Mouse (Mus musculus) neural tube, embryonic 12.5 days (tissue): ENCODE measurements at regions not wholly inside any gene's neighbourhood (a gene's known extent, or its start where the extent isn't known, plus 50 kb on each side); places are given as distances from the start of the nearest gene placed in this dataset.

Experiments
- ATAC-seq: fragments of 200-750 bp; cut with Nextera tagmentation; 2 replicates; pipeline ENCODE4 v1.8.0; 2017; ENCODE audit warnings: low read depth, mild to moderate bottlenecking, moderate TSS enrichment, moderate library complexity; ENCODE audit not compliant: low FRiP score
- H3K27ac ChIP-seq: fragments of 300-500 bp; sonication (generic); 2 replicates; pipeline ENCODE4 v1.5.1; 2016
- H3K27me3 ChIP-seq: fragments of 300-500 bp; sonication (generic); replicated peaks from 2 replicates; pipeline ENCODE4 v1.6.1; 2016; ENCODE audit warnings: mild to moderate bottlenecking
- H3K36me3 ChIP-seq: fragments of 300-500 bp; sonication (generic); 2 replicates; pipeline ENCODE4 v1.6.1; 2016; ENCODE audit warnings: mild to moderate bottlenecking
- H3K4me1 ChIP-seq: fragments of 300-500 bp; sonication (generic); 2 replicates; pipeline ENCODE4 v1.6.1; 2016
- H3K4me2 ChIP-seq: fragments of 300-500 bp; sonication (generic); replicated peaks from 2 replicates; pipeline ENCODE4 v1.6.1; 2016; ENCODE audit warnings: mild to moderate bottlenecking
- H3K4me3 ChIP-seq: fragments of 300-500 bp; sonication (generic); 2 replicates; pipeline ENCODE4 v1.5.1; 2016
- H3K9ac ChIP-seq: fragments of 300-500 bp; sonication (generic); 2 replicates; pipeline ENCODE4 v1.6.1; 2016; ENCODE audit warnings: mild to moderate bottlenecking
- H3K9me3 ChIP-seq: fragments of 300-500 bp; sonication (generic); 2 replicates; pipeline ENCODE4 v1.6.1; 2016; ENCODE audit warnings: mild to moderate bottlenecking
- WGBS: fragments of 180-500 bp; shearing (Covaris S2); methylation state at CpG from one replicate; pipeline ENCODE4 v1.1.7; 2016; 5-methylcytosine and 5-hydroxymethylcytosine counted together

- no peaks in the 10 kb centered on the region for H3K27me3 ChIP-seq
- no peak overlapping the region for H3K4me2 ChIP-seq
- 92% methylated on average over 1 of the region's 1 CpGs for WGBS
- H3K9me3 ChIP-seq, result no peaks in the 10 kb centered on the region
- H3K9ac ChIP-seq, result no peak overlapping the region
- H3K4me1 ChIP-seq, result no peaks in the 10 kb centered on the region
- no peak overlapping the region for H3K27ac ChIP-seq
- no peak for ATAC-seq
- no peaks in the 10 kb centered on the region for H3K36me3 ChIP-seq
- no peak overlapping the region for H3K4me3 ChIP-seq
Observed at GRCm38 (mm10) chr14:82065173-82065572, 2081.3 kb downstream of the Olfm4 start.

- ATAC-seq, result no peak
- Histone ChIP-seq H3K4me1 (no peaks in the 10 kb centered on the region), H3K4me2 (no peak overlapping the region)
Observed at GRCm38 (mm10) chr14:82101643-82102042, 2117.8 kb downstream of the Olfm4 start.

GRCm38 (mm10) chr14:82112851-82113250 lies 2129.0 kb downstream of the Olfm4 start:
- no peaks in the 10 kb centered on the region for H3K36me3 ChIP-seq
- no peak overlapping the region for H3K4me2 ChIP-seq
- no peak overlapping the region for H3K27ac ChIP-seq
- ATAC-seq, result no peak
- H3K4me1 ChIP-seq, result no peaks in the 10 kb centered on the region
- H3K9ac ChIP-seq, result no peak overlapping the region
- H3K9me3 ChIP-seq, result no peaks in the 10 kb centered on the region
- H3K27me3 ChIP-seq, result no peaks in the 10 kb centered on the region
- H3K4me3 ChIP-seq, result no peak overlapping the region

More at GRCm38 (mm10) chr14:82101643-82102042, 2117.8 kb downstream of the Olfm4 start:
- Histone ChIP-seq H3K27me3 (no peaks in the 10 kb centered on the region), H3K9ac (no peak overlapping the region), H3K27ac (no peak overlapping the region), H3K9me3 (no peaks in the 10 kb centered on the region), H3K4me3 (no peak overlapping the region), H3K36me3 (no peaks in the 10 kb centered on the region)

- H3K4me2 ChIP-seq, result no peak overlapping the region
- H3K4me3 ChIP-seq, result no peak overlapping the region
- H3K36me3 ChIP-seq, result no peaks in the 10 kb centered on the region
- no peaks in the 10 kb centered on the region for H3K4me1 ChIP-seq
- H3K27me3 ChIP-seq, result no peaks in the 10 kb centered on the region
- no peak for ATAC-seq
- no peak overlapping the region for H3K27ac ChIP-seq
- no peaks in the 10 kb centered on the region for H3K9me3 ChIP-seq
- no peak overlapping the region for H3K9ac ChIP-seq
- 91% methylated on average over 6 of the region's 6 CpGs for WGBS
Observed at GRCm38 (mm10) chr14:82148827-82149498, 2165.1 kb downstream of the Olfm4 start.

DNA sequence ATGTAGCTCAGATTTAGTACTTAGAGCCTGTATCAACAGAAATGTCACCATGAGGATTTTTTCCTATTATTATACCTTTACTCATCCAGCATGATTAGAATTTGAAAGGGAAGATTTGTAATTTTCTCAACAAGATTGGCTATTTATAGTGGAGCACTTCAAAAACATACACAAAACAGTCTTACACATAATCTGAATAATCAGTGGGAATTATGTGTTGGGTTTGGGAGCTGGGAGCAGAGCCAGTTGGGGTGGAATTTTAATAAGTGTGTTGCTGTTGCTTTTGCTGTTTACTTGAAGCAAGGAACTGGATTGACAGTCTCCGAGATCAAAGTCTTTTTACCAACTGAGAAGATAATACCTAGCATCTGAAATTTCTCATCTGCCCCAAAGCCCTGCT lies 2201.5 kb downstream of the Olfm4 start:
- ATAC-seq, result no peak
- H3K9me3 ChIP-seq, result no peaks in the 10 kb centered on the region
- H3K4me2 ChIP-seq, result no peak overlapping the region
- H3K4me1 ChIP-seq, result no peaks in the 10 kb centered on the region
- no peaks in the 10 kb centered on the region for H3K27me3 ChIP-seq
- 87% methylated on average over 1 of the region's 1 CpGs for WGBS
- H3K9ac ChIP-seq, result no peak overlapping the region
- H3K27ac ChIP-seq, result no peak overlapping the region
- H3K4me3 ChIP-seq, result no peak overlapping the region
- no peaks in the 10 kb centered on the region for H3K36me3 ChIP-seq

GRCm38 (mm10) chr14:82210402-82210801 lies 2226.5 kb downstream of the Olfm4 start:
- no peaks in the 10 kb centered on the region for H3K9me3 ChIP-seq
- 0 out of 2 replicates have a peak, but pooled peaks cover 2% of the 10 kb centered on the region for H3K4me1 ChIP-seq
- H3K9ac ChIP-seq, result no peak overlapping the region
- no peak overlapping the region for H3K27ac ChIP-seq
- H3K27me3 ChIP-seq, result no peaks in the 10 kb centered on the region
- no peaks in the 10 kb centered on the region for H3K36me3 ChIP-seq
- 51% methylated on average over 5 of the region's 5 CpGs for WGBS
- no peak overlapping the region for H3K4me3 ChIP-seq
- no peak overlapping the region for H3K4me2 ChIP-seq
- peak; percentile 48; the same call in 1 of the 2 replicates for ATAC-seq

GRCm38 (mm10) chr14:82228522-82228921 lies 2214.8 kb upstream of the Pcdh17 start:
- WGBS, result 82% methylated on average over 3 of the region's 3 CpGs
- Histone ChIP-seq H3K4me3 (no peak overlapping the region), H3K9me3 (no peaks in the 10 kb centered on the region), H3K4me1 (no peaks in the 10 kb centered on the region), H3K27me3 (no peaks in the 10 kb centered on the region), H3K4me2 (no peak overlapping the region), H3K27ac (no peak overlapping the region), H3K36me3 (no peaks in the 10 kb centered on the region), H3K9ac (no peak overlapping the region)
- no peak for ATAC-seq

- Histone ChIP-seq H3K4me3 (no peak overlapping the region), H3K9ac (no peak overlapping the region), H3K27ac (no peak overlapping the region), H3K27me3 (no peaks in the 10 kb centered on the region), H3K36me3 (no peaks in the 10 kb centered on the region), H3K4me1 (no peaks in the 10 kb centered on the region), H3K4me2 (no peak overlapping the region), H3K9me3 (no peaks in the 10 kb centered on the region)
- ATAC-seq, result no peak
- 67% methylated on average over 1 of the region's 1 CpGs for WGBS
Observed at GRCm38 (mm10) chr14:82236238-82236637, 2207.1 kb upstream of the Pcdh17 start.

- Histone ChIP-seq H3K27ac (no peak overlapping the region), H3K4me2 (no peak overlapping the region), H3K9ac (no peak overlapping the region), H3K36me3 (no peaks in the 10 kb centered on the region), H3K27me3 (no peaks in the 10 kb centered on the region), H3K4me3 (no peak overlapping the region), H3K9me3 (no peaks in the 10 kb centered on the region), H3K4me1 (no peaks in the 10 kb centered on the region)
- 58% methylated on average over 2 of the region's 2 CpGs for WGBS
- no peak for ATAC-seq
Observed at GRCm38 (mm10) chr14:82243321-82243720, 2200.0 kb upstream of the Pcdh17 start.

- no peak overlapping the region for H3K4me2 ChIP-seq
- no peaks in the 10 kb centered on the region for H3K4me1 ChIP-seq
- H3K4me3 ChIP-seq, result no peak overlapping the region
- H3K36me3 ChIP-seq, result no peaks in the 10 kb centered on the region
- H3K27ac ChIP-seq, result no peak overlapping the region
- H3K9me3 ChIP-seq, result no peaks in the 10 kb centered on the region
- ATAC-seq, result no peak
- no peaks in the 10 kb centered on the region for H3K27me3 ChIP-seq
- WGBS, result 80% methylated on average over 1 of the region's 1 CpGs
- H3K9ac ChIP-seq, result no peak overlapping the region
Observed at GRCm38 (mm10) chr14:82244891-82245290, 2198.5 kb upstream of the Pcdh17 start.
